Mouse (Mus musculus) intestine, embryonic 15.5 days (tissue): Measurements from ENCODE around the gene Unc93a. TPM values are rescaled to one million over a fixed set of nuclear protein-coding genes. Genes with fewer than 3 reads are reported as not detected.
"Not testable (repeated sequence)": the region's sequence is repeated elsewhere in the genome, so short reads cannot be mapped to it uniquely, and the experiment has no call there.

Experiments
- ATAC-seq: fragments of 200-750 bp; cut with Nextera tagmentation; 2 replicates; pipeline ENCODE4 v1.8.0; 2017; ENCODE audit warnings: moderate TSS enrichment, moderate library complexity
- H3K27ac ChIP-seq: fragments of 300-500 bp; sonication (generic); 2 replicates; pipeline ENCODE4 v1.5.1; 2015; ENCODE audit warnings: mild to moderate bottlenecking, inconsistent platforms
- H3K27me3 ChIP-seq: fragments of 300-500 bp; sonication (generic); replicated peaks from 2 replicates; pipeline ENCODE4 v1.6.1; 2015; ENCODE audit warnings: inconsistent platforms
- H3K36me3 ChIP-seq: fragments of 300-500 bp; sonication (generic); 2 replicates; pipeline ENCODE4 v1.6.1; 2015; ENCODE audit warnings: inconsistent platforms
- H3K4me1 ChIP-seq: fragments of 300-500 bp; sonication (generic); replicated peaks from 2 replicates; pipeline ENCODE4 v1.6.1; 2015; ENCODE audit warnings: inconsistent platforms
- H3K4me2 ChIP-seq: fragments of 300-500 bp; sonication (generic); replicated peaks from 2 replicates; pipeline ENCODE4 v1.6.1; 2015; ENCODE audit warnings: mild to moderate bottlenecking, inconsistent platforms
- H3K4me3 ChIP-seq: fragments of 300-500 bp; sonication (generic); replicated peaks from 2 replicates; pipeline ENCODE4 v1.5.1; 2015; ENCODE audit warnings: inconsistent platforms
- H3K9ac ChIP-seq: fragments of 300-500 bp; sonication (generic); 2 replicates; pipeline ENCODE4 v1.6.1; 2015; ENCODE audit warnings: inconsistent platforms
- H3K9me3 ChIP-seq: fragments of 300-500 bp; sonication (generic); 2 replicates; pipeline ENCODE4 v1.6.1; 2016; ENCODE audit warnings: inconsistent platforms
- WGBS: fragments of 180-500 bp; shearing (Covaris S2); methylation state at CpG from one replicate; pipeline ENCODE4 v1.1.7; 2015; 5-methylcytosine and 5-hydroxymethylcytosine counted together
- polyA plus RNA-seq: library from polyadenylated mRNA; unstranded; fragments of >200 nt; fragmentation: Nextera tagmentation; extraction: Ambion mirVana; gene quantifications from 2 replicates; pipeline ENCODE4 v1.2.1, GENCODE M21; 2015

Gene Unc93a
- polyA plus RNA-seq = not detected in 2 replicates

DNA sequence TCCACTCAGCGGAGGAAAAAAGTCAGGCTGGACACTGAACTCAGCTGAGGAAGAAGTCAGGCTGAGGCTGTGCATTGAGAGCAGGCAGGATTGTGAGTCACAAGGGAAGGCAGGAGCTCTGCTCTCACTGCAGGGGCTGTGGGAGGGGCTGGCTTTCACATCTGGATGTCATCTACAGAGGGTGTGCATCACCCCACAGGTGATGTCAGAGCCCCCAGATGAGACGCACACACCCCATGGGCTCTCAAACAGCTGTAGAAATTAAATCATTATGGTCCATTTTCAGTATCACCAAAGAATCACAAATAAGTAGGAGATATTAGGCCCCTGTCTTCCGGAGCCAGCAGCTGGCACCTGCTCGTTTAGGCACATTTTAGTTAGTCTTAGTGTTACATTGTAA is at the start of gene Unc93a:
Gene Unc93a (minus strand): TSS at position 101 of the 400 bp plus-strand sequence.
- H3K9ac ChIP-seq, H3K27me3 ChIP-seq, H3K9me3 ChIP-seq, ATAC-seq, H3K4me3 ChIP-seq, H3K4me1 ChIP-seq, H3K27ac ChIP-seq, H3K4me2 ChIP-seq, H3K36me3 ChIP-seq: not testable (repeated sequence)
- 79% methylated on average over 3 of the region's 4 CpGs for WGBS

DNA sequence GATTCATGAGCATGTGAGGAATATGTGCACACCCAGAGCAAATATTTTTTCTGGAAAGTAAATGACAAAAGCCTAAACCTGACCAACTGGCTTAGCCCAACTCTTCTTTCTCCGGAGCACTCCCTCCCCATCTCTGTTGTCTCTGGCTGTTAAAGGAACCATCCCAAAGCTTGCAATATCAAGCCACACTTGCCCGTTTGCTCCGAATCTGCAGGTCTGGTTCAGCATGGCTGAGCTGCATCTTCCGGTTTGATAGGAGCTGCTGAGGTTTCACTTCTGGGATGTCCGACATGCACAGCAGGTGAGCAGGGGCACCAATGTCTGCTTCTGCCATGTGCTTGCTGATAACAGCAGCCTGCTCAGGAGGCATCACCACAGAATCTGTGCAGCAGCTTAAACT is 48.9 kb upstream of the Unc93a start:
- WGBS = 84% methylated on average over 5 of the region's 5 CpGs
- H3K9ac ChIP-seq, H3K27ac ChIP-seq, H3K4me1 ChIP-seq, H3K27me3 ChIP-seq, H3K4me2 ChIP-seq, H3K36me3 ChIP-seq, ATAC-seq, H3K4me3 ChIP-seq: not testable (repeated sequence)
- H3K9me3 ChIP-seq = peaks cover 12% of the 10 kb centered on the region; the same call in 1 of the 2 replicates

DNA sequence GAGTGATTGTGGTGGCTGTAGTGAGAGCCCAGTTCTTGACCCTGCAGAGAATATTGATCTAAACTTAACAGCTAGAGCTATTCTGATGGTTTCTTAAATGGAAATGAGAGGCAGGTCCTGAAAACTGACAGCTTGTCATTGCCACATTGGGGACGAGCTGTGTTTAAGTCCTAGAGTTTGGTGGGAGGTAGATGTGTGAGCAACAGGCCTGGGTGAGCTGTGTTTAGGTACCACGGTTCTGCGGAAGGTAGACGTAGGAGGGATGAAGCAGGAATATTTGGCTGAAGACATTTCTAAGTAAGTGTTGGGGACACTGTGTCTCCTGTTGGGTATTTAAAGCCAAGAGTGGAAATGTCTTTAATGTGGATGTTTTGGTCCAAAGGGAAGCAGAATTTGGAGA is 47.4 kb upstream of the Unc93a start:
- not testable (repeated sequence) for H3K4me1 ChIP-seq, ATAC-seq, H3K4me2 ChIP-seq, H3K4me3 ChIP-seq, H3K36me3 ChIP-seq, H3K9ac ChIP-seq, H3K27me3 ChIP-seq, H3K27ac ChIP-seq
- H3K9me3 ChIP-seq = peaks cover 12% of the 10 kb centered on the region; the same call in 1 of the 2 replicates
- WGBS = 82% methylated on average over 4 of the region's 4 CpGs

DNA sequence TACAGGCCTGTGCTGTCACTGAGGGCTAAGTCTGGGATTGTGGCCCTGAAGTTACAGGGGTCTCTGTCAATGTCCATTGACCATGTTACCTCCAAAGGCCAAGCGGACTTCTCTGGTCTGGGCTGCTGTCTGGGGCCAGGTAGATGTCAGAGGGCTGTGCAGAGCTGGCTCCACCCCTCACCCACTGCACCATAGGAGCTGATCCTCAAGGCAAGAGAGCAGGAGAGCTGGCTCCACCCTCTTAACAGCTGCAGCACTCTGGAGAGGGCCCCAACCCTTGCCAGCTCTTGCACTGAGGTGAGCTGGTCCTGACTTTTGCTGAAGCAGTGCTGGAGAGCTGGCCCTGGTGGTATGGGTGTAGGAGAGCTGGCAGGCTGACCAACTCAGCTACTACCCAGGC is 46.2 kb upstream of the Unc93a start:
- not testable (repeated sequence) for H3K4me1 ChIP-seq, H3K4me3 ChIP-seq, H3K36me3 ChIP-seq, H3K4me2 ChIP-seq, H3K27ac ChIP-seq, H3K27me3 ChIP-seq, H3K9ac ChIP-seq
- WGBS = 63% methylated on average over 1 of the region's 1 CpGs
- peak; percentile 37; the same call in 1 of the 2 replicates for ATAC-seq
- H3K9me3 ChIP-seq = peaks cover 12% of the 10 kb centered on the region; the same call in 1 of the 2 replicates

DNA sequence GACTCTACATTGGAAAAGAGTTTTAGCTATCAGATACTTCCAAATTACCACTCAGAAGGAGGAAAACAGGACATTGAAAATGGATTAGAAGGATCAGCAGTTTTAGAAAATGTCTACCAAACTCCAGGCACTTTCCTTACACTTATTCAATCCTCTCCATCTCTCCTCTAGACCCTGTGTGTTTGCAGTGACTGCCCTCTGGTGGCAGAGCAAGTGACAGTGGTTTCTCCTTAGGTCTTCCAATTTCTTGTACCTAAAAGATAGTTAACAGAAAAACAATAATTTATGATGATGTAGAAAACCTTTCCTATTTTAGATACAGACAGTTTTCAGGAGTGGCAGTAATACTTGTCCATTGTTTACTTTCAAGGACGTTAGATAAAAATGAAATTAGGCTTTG is 44.0 kb upstream of the Unc93a start:
- H3K4me2 ChIP-seq, H3K27me3 ChIP-seq, H3K27ac ChIP-seq, ATAC-seq, H3K36me3 ChIP-seq, H3K4me3 ChIP-seq, H3K9ac ChIP-seq, H3K4me1 ChIP-seq, H3K9me3 ChIP-seq: not testable (repeated sequence)
- 40% methylated on average over 1 of the region's 1 CpGs for WGBS

DNA sequence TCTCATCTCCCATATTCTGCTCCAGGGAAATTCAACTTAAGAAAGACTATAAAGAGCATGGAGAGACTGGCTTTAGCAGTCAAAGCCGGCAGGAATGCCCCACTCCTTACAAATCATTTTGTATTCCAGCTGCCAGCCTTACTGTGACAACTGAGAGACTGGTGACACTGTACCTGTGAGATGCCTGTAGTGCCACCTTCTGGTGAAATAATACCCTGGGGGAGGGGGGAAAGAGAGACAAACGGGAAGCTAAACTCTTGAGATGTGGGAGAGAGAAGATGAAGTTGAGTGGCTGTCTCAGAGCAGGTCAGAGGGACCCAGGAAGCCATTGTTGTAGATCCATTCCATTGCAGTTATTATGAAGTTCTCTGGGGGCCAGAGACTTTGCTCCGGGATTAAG is 42.4 kb upstream of the Unc93a start:
- H3K4me1 ChIP-seq, H3K4me2 ChIP-seq, ATAC-seq, H3K27ac ChIP-seq, H3K9ac ChIP-seq, H3K9me3 ChIP-seq, H3K36me3 ChIP-seq, H3K27me3 ChIP-seq, H3K4me3 ChIP-seq: not testable (repeated sequence)
- WGBS = 60% methylated on average over 3 of the region's 3 CpGs

DNA sequence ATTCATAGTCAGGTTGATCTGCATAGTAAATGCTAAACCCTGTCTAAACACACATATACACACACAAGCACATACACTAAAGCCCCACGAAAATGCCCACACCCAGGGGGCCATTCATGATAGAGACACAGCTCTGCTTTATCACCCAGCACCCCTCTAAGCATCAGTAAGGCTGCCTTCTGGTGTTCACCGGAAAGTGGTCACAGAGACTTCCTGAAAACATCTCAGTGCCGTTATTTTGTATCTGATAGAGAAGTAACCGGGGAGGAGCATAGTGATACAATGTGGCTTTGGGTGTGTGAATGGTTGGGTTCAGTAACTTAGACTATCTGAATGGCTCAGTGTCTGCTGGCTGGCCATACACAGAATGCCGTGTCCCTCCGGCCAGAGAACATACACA is 42.0 kb upstream of the Unc93a start:
- H3K27ac ChIP-seq, H3K4me1 ChIP-seq, H3K9me3 ChIP-seq, H3K4me3 ChIP-seq, H3K36me3 ChIP-seq, H3K9ac ChIP-seq, ATAC-seq, H3K4me2 ChIP-seq, H3K27me3 ChIP-seq: not testable (repeated sequence)
- 85% methylated on average over 6 of the region's 6 CpGs for WGBS

DNA sequence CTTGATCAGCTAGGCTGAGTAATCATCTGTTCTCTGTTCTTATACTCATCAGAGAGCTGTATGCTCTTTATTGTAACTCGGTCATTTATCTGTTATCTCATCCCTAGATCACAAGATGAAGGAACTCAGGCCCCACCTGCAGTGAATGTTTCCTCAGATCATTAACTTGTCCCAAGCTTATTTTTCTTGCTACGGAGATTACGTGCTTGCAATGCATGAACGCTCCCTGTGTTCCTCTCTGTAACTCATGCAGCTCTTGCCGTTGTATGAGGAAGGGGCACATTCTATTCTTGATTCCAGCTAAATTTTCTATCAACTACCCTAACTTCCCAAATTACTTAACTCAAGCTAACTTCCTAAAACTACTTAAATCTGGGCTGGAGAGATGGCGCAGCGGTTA is 14.5 kb upstream of the Unc93a start:
- H3K4me2 ChIP-seq, H3K4me3 ChIP-seq, H3K9ac ChIP-seq, H3K27ac ChIP-seq, H3K4me1 ChIP-seq, ATAC-seq, H3K27me3 ChIP-seq, H3K36me3 ChIP-seq, H3K9me3 ChIP-seq: not testable (repeated sequence)
- 89% methylated on average over 7 of the region's 7 CpGs for WGBS

GRCm38 (mm10) chr17:13144580-13145215 is 13.1 kb upstream of the Unc93a start:
- not testable (repeated sequence) for H3K4me1 ChIP-seq, H3K9ac ChIP-seq, H3K9me3 ChIP-seq, ATAC-seq, H3K27me3 ChIP-seq, H3K36me3 ChIP-seq, H3K4me3 ChIP-seq, H3K27ac ChIP-seq, H3K4me2 ChIP-seq
- 84% methylated on average over 4 of the region's 4 CpGs for WGBS

GRCm38 (mm10) chr17:13142665-13143064 is 11.1 kb upstream of the Unc93a start:
- H3K36me3 ChIP-seq, H3K9me3 ChIP-seq, H3K27me3 ChIP-seq, H3K4me3 ChIP-seq, ATAC-seq, H3K9ac ChIP-seq, H3K4me1 ChIP-seq, H3K4me2 ChIP-seq, H3K27ac ChIP-seq: not testable (repeated sequence)
- no CpG with 5 or more reads among the region's 2 CpGs for WGBS

DNA sequence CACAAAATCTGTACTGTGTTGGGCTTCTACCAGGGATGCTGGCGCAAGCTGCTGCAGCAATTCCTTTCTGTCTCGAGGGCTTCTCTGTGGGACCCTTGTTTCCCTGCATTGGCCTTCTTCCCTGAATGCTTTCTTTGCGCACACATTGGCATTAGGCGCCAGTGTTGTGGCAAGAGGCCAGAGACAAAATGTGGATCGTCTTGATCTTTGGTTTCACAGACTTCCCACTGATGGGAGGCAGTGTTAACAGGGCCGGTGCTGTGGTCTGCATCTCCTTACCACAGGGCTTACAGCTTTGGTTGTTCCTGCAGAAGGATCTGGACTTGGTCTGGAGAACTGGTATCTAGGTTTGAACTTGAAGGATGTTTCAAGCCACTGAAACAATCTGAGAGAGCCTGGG is 3.7 kb upstream of the Unc93a start:
- H3K4me2 ChIP-seq, H3K27ac ChIP-seq, H3K9ac ChIP-seq, H3K27me3 ChIP-seq, H3K36me3 ChIP-seq, H3K4me3 ChIP-seq, H3K9me3 ChIP-seq, H3K4me1 ChIP-seq, ATAC-seq: not testable (repeated sequence)
- WGBS = 90% methylated on average over 2 of the region's 6 CpGs

GRCm38 (mm10) chr17:13132352-13132751 is 742 bp upstream of the Unc93a start:
- not testable (repeated sequence) for ATAC-seq, H3K27me3 ChIP-seq, H3K27ac ChIP-seq

GRCm38 (mm10) chr17:13129737-13130465 is 1.7 kb downstream of the Unc93a start:
- H3K27me3 ChIP-seq, H3K9ac ChIP-seq, H3K9me3 ChIP-seq, H3K36me3 ChIP-seq, H3K4me1 ChIP-seq, H3K4me3 ChIP-seq, H3K4me2 ChIP-seq, H3K27ac ChIP-seq: not testable (repeated sequence)
- WGBS = 67% methylated on average over 9 of the region's 11 CpGs
- ATAC-seq = peak; percentile 69

More at GRCm38 (mm10) chr17:13132352-13132751, 742 bp upstream of the Unc93a start:
- not testable (repeated sequence) for H3K4me2 ChIP-seq, H3K4me3 ChIP-seq, H3K9ac ChIP-seq, H3K4me1 ChIP-seq, H3K9me3 ChIP-seq, H3K36me3 ChIP-seq
- WGBS = 84% methylated on average over 8 of the region's 8 CpGs
